Mouse (Mus musculus) cortical plate, adult 2 months (tissue): ENCODE data around the gene E130116L18Rik.

Experiments used
- CTCF ChIP-seq: fragments of 200-500 bp; IDR thresholded peaks from 2 replicates; pipeline ENCODE4 v1.5.1; 2011; ENCODE audit warnings: mild to moderate bottlenecking, control low read depth, low read length; ENCODE audit not compliant: insufficient read depth; ENCODE audit errors: extremely low read depth
- POLR2A ChIP-seq: fragments of 200-500 bp; IDR thresholded peaks from 2 replicates; pipeline ENCODE4 v1.6.1; 2011; ENCODE audit warnings: mild to moderate bottlenecking, low read length, control low read depth; ENCODE audit not compliant: insufficient read depth; ENCODE audit errors: extremely low read depth

DNA sequence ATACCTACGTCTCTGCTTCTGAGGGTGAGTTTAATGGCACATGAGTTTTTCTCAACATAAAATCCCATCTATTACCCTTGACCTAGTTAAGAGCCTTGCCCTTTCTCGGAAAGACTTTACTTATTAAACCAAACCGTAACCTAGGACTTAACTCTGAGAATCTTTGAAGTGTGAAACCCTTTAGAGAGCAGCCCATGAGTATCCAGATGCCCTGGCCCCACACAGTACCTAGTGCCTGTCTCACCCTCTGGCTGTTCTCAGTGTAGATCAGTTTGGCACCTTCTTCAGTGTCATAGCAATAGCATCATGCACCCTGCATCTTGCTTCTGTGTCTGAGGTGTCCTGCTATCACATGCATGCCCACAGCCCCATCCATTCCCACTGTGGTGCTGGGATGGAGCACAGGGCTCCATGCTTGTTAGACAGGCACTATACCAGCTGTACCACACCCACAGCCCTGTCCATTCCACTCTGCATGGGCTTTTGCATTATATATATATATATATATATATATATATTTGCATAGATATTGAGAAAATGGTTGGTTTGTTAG is 42.9 kb downstream of the E130116L18Rik start:
- TF ChIP-seq POLR2A (no peak), CTCF (no peak)
